Mouse (Mus musculus): ENCODE results near the gene Gm9733.
"Not testable (repeated sequence)": the region's sequence is repeated elsewhere in the genome, so short reads cannot be mapped to it uniquely, and the experiment has no call there.

Gm9733 gene

GRCm38 (mm10) chr3:15332063-15332462 is at the start of gene Gm9733:
Gm9733 (minus strand) TSS chr3:15332302.
- no peak for DNase-seq (ENCODE audit: low spot score in 2 of 2)

- not testable (repeated sequence) for DNase-seq (ENCODE audit: low spot score in 2 of 2)
Observed at GRCm38 (mm10) chr3:15355690-15356089, 23.6 kb upstream of the Gm9733 start.

- not testable (repeated sequence) for DNase-seq (ENCODE audit: low spot score in 2 of 2)
Observed at GRCm38 (mm10) chr3:15350318-15350717, 18.2 kb upstream of the Gm9733 start.

GRCm38 (mm10) chr3:15345606-15346005 is 13.5 kb upstream of the Gm9733 start:
- not testable (repeated sequence) for DNase-seq (ENCODE audit: low spot score in 2 of 2)

GRCm38 (mm10) chr3:15340287-15340686 is 8.2 kb upstream of the Gm9733 start:
- no peak for DNase-seq (ENCODE audit: low spot score in 2 of 2)

GRCm38 (mm10) chr3:15334182-15334581 is 2.1 kb upstream of the Gm9733 start:
- no peak for DNase-seq (ENCODE audit: low spot score in 2 of 2)

GRCm38 (mm10) chr3:15331545-15331944 is 557 bp downstream of the Gm9733 start:
- no peak for DNase-seq (ENCODE audit: low spot score in 2 of 2)

- no peak for DNase-seq (ENCODE audit: low spot score in 2 of 2)
Observed at GRCm38 (mm10) chr3:15329549-15329948, 2.6 kb downstream of the Gm9733 start.

GRCm38 (mm10) chr3:15284424-15285328 is 47.4 kb downstream of the Gm9733 start:
- no peak for DNase-seq (ENCODE audit: low spot score in 2 of 2)

- no peak for DNase-seq (ENCODE audit: low spot score in 2 of 2)
Observed at GRCm38 (mm10) chr3:15275899-15276526, 56.1 kb downstream of the Gm9733 start.

GRCm38 (mm10) chr3:15264450-15264849 is 67.7 kb downstream of the Gm9733 start:
- DNase-seq (ENCODE audit: low spot score in 2 of 2): no peak

- no peak for DNase-seq (ENCODE audit: low spot score in 2 of 2)
Observed at GRCm38 (mm10) chr3:15255726-15256125, 76.4 kb downstream of the Gm9733 start.

Measured in urinary bladder, postnatal 36 days (tissue).